Mouse (Mus musculus) erythroblast, adult 5-6 weeks (primary cell): Measurements from ENCODE around the gene Smn1. TPM values are rescaled to one million over a fixed set of nuclear protein-coding genes. Genes with fewer than 3 reads are reported as not detected.

Experiments used
- total RNA-seq, 2 experiments: library from RNA; stranded (forward) in 1 of 2; stranded (reverse) in 1 of 2; fragments of 150-400 nt in 1 of 2; fragments of 200-764, 138-1000 nt in 1 of 2; gene quantifications; 2 replicates each; pipeline versions ENCODE4 v1.2.3 to v1.2.4; 2015 to 2017; ENCODE audit warnings: low replicate concordance in 2 of 2

Smn1 gene
- total RNA-seq, 2 experiments from 2014 or later, result 14.7 to 15.9 TPM

Other genes with a start within 250 kb of the Smn1 start
- not detected in 2 replicates for gene Cartpt, start 223.8 kb upstream of the Smn1 start, total RNA-seq (2015; ENCODE audit: low replicate concordance)
- not detected in 2 replicates for gene Cartpt, start 223.8 kb upstream of the Smn1 start, total RNA-seq (2017; ENCODE audit: low replicate concordance)
- 2.9 and 6.0 TPM in 2 replicates for gene Mccc2, start 109.2 kb upstream of the Smn1 start, total RNA-seq (2015; ENCODE audit: low replicate concordance)
- gene Mccc2, start 109.2 kb upstream of the Smn1 start, total RNA-seq (2017; ENCODE audit: low replicate concordance), result 2.0 and 2.4 TPM in 2 replicates
- gene Bdp1, start 20.8 kb upstream of the Smn1 start, total RNA-seq (2015; ENCODE audit: low replicate concordance), result 12.3 and 30.1 TPM in 2 replicates
- 21.9 and 26.1 TPM in 2 replicates for gene Bdp1, start 20.8 kb upstream of the Smn1 start, total RNA-seq (2017; ENCODE audit: low replicate concordance)
- 1.3 and 10.2 TPM in 2 replicates for gene Serf1, start 16.8 kb upstream of the Smn1 start, total RNA-seq (2015; ENCODE audit: low replicate concordance)
- gene Serf1, start 16.8 kb upstream of the Smn1 start, total RNA-seq (2017; ENCODE audit: low replicate concordance), result 4.9 and 10.2 TPM in 2 replicates
- gene Naip2, start 77.2 kb downstream of the Smn1 start, total RNA-seq (2015; ENCODE audit: low replicate concordance), result 12.7 and 14.4 TPM in 2 replicates
- 10.6 and 13.5 TPM in 2 replicates for gene Naip2, start 77.2 kb downstream of the Smn1 start, total RNA-seq (2017; ENCODE audit: low replicate concordance)
- gene Naip5, start 121.5 kb downstream of the Smn1 start, total RNA-seq (2015; ENCODE audit: low replicate concordance), result 1.7 and 8.3 TPM in 2 replicates
- gene Naip5, start 121.5 kb downstream of the Smn1 start, total RNA-seq (2017; ENCODE audit: low replicate concordance), result 5.2 and 6.2 TPM in 2 replicates
- 4.8 and 8.8 TPM in 2 replicates for gene Naip6, start 192.8 kb downstream of the Smn1 start, total RNA-seq (2015; ENCODE audit: low replicate concordance)
- gene Naip6, start 192.8 kb downstream of the Smn1 start, total RNA-seq (2017; ENCODE audit: low replicate concordance), result 2.5 and 4.3 TPM in 2 replicates